Mouse (Mus musculus) heart, adult 2 months (tissue): ENCODE measurements around the gene Ylpm1.

Experiments
- CTCF ChIP-seq: fragments of 200-600 bp; IDR thresholded peaks from 2 replicates; pipeline ENCODE4 v1.8.1; 2022; ENCODE audit warnings: antibody characterized with exemption, mild to moderate bottlenecking, moderate library complexity
- EP300 ChIP-seq: fragments of 200-500 bp; IDR thresholded peaks from 2 replicates; pipeline ENCODE4 v1.6.1; 2011; ENCODE audit warnings: low read depth, low read length, control low read depth; ENCODE audit not compliant: insufficient read depth
- POLR2A ChIP-seq: fragments of 200-500 bp; IDR thresholded peaks from 2 replicates; pipeline ENCODE4 v1.6.1; 2011; ENCODE audit warnings: mild to moderate bottlenecking, low read depth, low read length, control low read depth; ENCODE audit not compliant: insufficient read depth

- no peak for TF ChIP-seq CTCF
- TF ChIP-seq EP300: no peak
- no peak for TF ChIP-seq POLR2A
Observed at GRCm38 (mm10) chr12:85010541-85010940, 14.4 kb downstream of the Ylpm1 start.
